ENCODE assay signal across 10 mouse cellular contexts in the genomic region with DNA sequence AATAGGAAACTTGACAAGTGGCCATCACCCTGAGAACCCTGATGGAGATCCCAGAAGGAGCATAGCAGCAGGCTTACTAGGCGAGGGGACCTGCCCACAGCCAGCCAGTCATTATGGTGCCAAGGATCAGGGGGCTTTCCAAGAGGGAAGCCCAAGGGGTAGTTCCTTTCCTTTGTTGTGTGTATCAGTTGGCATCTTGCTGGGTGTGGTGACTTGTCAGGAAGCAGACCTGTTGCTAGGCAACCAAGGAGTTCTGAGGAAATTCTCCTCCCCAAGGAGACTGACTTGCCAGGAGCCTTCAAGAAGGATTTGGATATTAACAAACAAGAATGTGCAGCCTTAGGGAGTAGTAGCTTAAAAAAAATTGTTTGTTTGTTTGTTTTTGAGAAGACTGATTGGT. TPM values are rescaled to one million over a fixed set of nuclear protein-coding genes. Genes with fewer than 3 reads are reported as not detected.
DNase-seq lines count a peak whose midpoint lies in the region.
"Had no signal": no experiment of that assay in that cellular context is flagged by ENCODE, and none has a peak within 500 bp of the region (broad histone marks: within the 10 kb centered on the region; RNA-seq: fewer than 3 reads in every experiment).

No protein-coding gene starts in this region.

- no peak overlapping the region for H3K4me3 ChIP-seq in embryonic facial prominence, embryonic 10.5 days

- WGBS in embryonic facial prominence, embryonic 10.5 days = 68% methylated on average over 1 of the region's 1 CpGs

- H3K9me3 ChIP-seq in embryonic facial prominence, embryonic 10.5 days = 0 out of 2 replicates have a peak, but pooled peaks cover 10% of the 10 kb centered on the region

- H3K36me3 ChIP-seq in embryonic facial prominence, embryonic 10.5 days (replicated peaks) = no peaks in the 10 kb centered on the region
- H3K36me3 ChIP-seq: G1E had no signal

- H3K27ac ChIP-seq in embryonic facial prominence, embryonic 10.5 days (replicated peaks) = no peak overlapping the region

- peak; percentile 60 for DNase-seq in gastrocnemius, adult 18-20 months (ENCODE audit: low spot score)
- DNase-seq in gastrocnemius, postnatal 10 days = no peak
- DNase-seq in left cerebral cortex, postnatal 4 days = peak; percentile 25
- no peak for DNase-seq in left cerebral cortex, adult 9 months (ENCODE audit: low spot score in 2 of 2)
- peak; percentile 8 for DNase-seq in embryonic facial prominence, embryonic 10.5 days (ENCODE audit: low spot score)
- DNase-seq in lung, postnatal 36 days = peak; percentile 87
- DNase-seq in urinary bladder, adult 18-20 months (ENCODE audit: low spot score in 2 of 2) = no peak
- no peak for DNase-seq in cerebellum, postnatal 36 days

- peaks cover 4% of the 10 kb centered on the region; the same call in 1 of the 2 replicates for H3K4me1 ChIP-seq in embryonic facial prominence, embryonic 10.5 days

- H3K27me3 ChIP-seq in embryonic facial prominence, embryonic 10.5 days (replicated peaks; ENCODE audit: low read depth, poor library complexity, severe bottlenecking) = no peaks in the 10 kb centered on the region

- intact Hi-C loops in left cerebral cortex, postnatal 4 days (cut with DNase I) = no loop called here

RNA-seq across cellular contexts. Expression of a gene that starts 25.7 kb away (rescaled TPM):
- under 1 TPM in 1 of 2 experiments, not detected in 1; 0.37 TPM for total RNA-seq in gastrocnemius, adult 18-20 months (2021)
- total RNA-seq in gastrocnemius, postnatal 10 days (2021) = 1 to 10 TPM in 1 of 2 experiments, under 1 TPM in 1; 0.99 to 1.4 TPM
- 1 to 10 TPM; 1.1 to 1.5 TPM for total RNA-seq in left cerebral cortex, postnatal 4 days (2021)
- 0.61 and 0.74 TPM in 2 replicates for polyA plus RNA-seq in embryonic facial prominence, embryonic 10.5 days (2016; fragmentation: Nextera tagmentation; extraction: Ambion mirVana)
- total RNA-seq: left cerebral cortex, postnatal 36 days had no signal

Comparison
In these comparisons a context has a peak if more than half of its experiments do, and no peak if none do; other contexts are left out.
1. DNase-seq: peak in gastrocnemius, adult 18-20 months (single experiment), left cerebral cortex, postnatal 4 days (single experiment), embryonic facial prominence, embryonic 10.5 days (single experiment) and lung, postnatal 36 days (single experiment); none in gastrocnemius, postnatal 10 days (single experiment), left cerebral cortex, adult 9 months (0 of 2), urinary bladder, adult 18-20 months (0 of 2) and cerebellum, postnatal 36 days (0 of 2).